Mouse (Mus musculus) heart, postnatal 36 days (tissue): ENCODE data around the gene Unc93b1. TPM values are rescaled to one million over a fixed set of nuclear protein-coding genes. Genes with fewer than 3 reads are reported as not detected.

Experiments used
- total RNA-seq, 2 experiments: library from RNA; stranded (reverse); gene quantifications; 2 replicates each; pipeline ENCODE4 v1.2.3; 2021

The Unc93b1 gene
- total RNA-seq, 2 experiments from 2014 or later, result 16.9 to 20.6 TPM

Other genes starting within 250 kb of the Unc93b1 start
- 10 to 100 TPM; 51.3 to 60.3 TPM for gene Lrp5, start 248.6 kb upstream of the Unc93b1 start, total RNA-seq
- 1 to 10 TPM; 7.3 to 7.5 TPM for gene 1810055G02Rik, start 226.9 kb upstream of the Unc93b1 start, total RNA-seq
- gene Kmt5b, start 167.8 kb upstream of the Unc93b1 start, total RNA-seq, result 10 to 100 TPM; 31.0 to 34.2 TPM
- gene Chka, start 83.4 kb upstream of the Unc93b1 start, total RNA-seq, result 10 to 100 TPM; 10.5 to 11.5 TPM
- gene Tcirg1, start 28.1 kb upstream of the Unc93b1 start, total RNA-seq, result 10 to 100 TPM in 1 of 2 experiments, 1 to 10 TPM in 1; 9.1 to 17.7 TPM
- 100 to 1,000 TPM; 508 to 532 TPM for gene Ndufs8, start 22.4 kb upstream of the Unc93b1 start, total RNA-seq
- 1 to 10 TPM; 1.5 to 1.6 TPM for gene Aldh3b1, start 5.4 kb upstream of the Unc93b1 start, total RNA-seq
- under 1 TPM; 0.38 to 0.56 TPM for gene Aldh3b3, start 23.5 kb downstream of the Unc93b1 start, total RNA-seq
- under 1 TPM in 1 of 2 experiments, not detected in 1; 0.39 TPM for gene Aldh3b2, start 37.1 kb downstream of the Unc93b1 start, total RNA-seq
- 10 to 100 TPM; 22.8 to 24.4 TPM for gene Acy3, start 51.4 kb downstream of the Unc93b1 start, total RNA-seq
- not detected for gene Tbx10, start 57.6 kb downstream of the Unc93b1 start, total RNA-seq
- 100 to 1,000 TPM; 126 to 140 TPM for gene Nudt8, start 65.4 kb downstream of the Unc93b1 start, total RNA-seq
- 1 to 10 TPM; 1.3 to 1.4 TPM for gene Gm49405, start 65.4 kb downstream of the Unc93b1 start, total RNA-seq
- 100 to 1,000 TPM; 174 to 196 TPM for gene Doc2g, start 68.1 kb downstream of the Unc93b1 start, total RNA-seq
- 1,000 to 10,000 TPM; 1,111 to 1,164 TPM for gene Ndufv1, start 77.6 kb downstream of the Unc93b1 start, total RNA-seq
- gene Gstp1, start 102.8 kb downstream of the Unc93b1 start, total RNA-seq, result 100 to 1,000 TPM; 339 to 350 TPM
- 100 to 1,000 TPM; 120 to 124 TPM for gene Gstp2, start 110.8 kb downstream of the Unc93b1 start, total RNA-seq
- gene Gstp3, start 124.4 kb downstream of the Unc93b1 start, total RNA-seq, result not detected
- not detected for gene Cabp2, start 146.4 kb downstream of the Unc93b1 start, total RNA-seq
- gene Cdk2ap2, start 162.0 kb downstream of the Unc93b1 start, total RNA-seq, result 10 to 100 TPM; 35.3 to 39.1 TPM
- 10 to 100 TPM; 20.7 to 22.9 TPM for gene Pitpnm1, start 164.8 kb downstream of the Unc93b1 start, total RNA-seq
- 10 to 100 TPM; 56.8 to 64.0 TPM for gene Aip, start 190.7 kb downstream of the Unc93b1 start, total RNA-seq
- not detected for gene Gpr152, start 204.6 kb downstream of the Unc93b1 start, total RNA-seq
- gene Cabp4, start 208.8 kb downstream of the Unc93b1 start, total RNA-seq, result under 1 TPM in 1 of 2 experiments, not detected in 1; 0.19 TPM
- 10 to 100 TPM; 52.4 to 55.6 TPM for gene Coro1b, start 213.4 kb downstream of the Unc93b1 start, total RNA-seq
- gene Ptprcap, start 218.4 kb downstream of the Unc93b1 start, total RNA-seq, result 1 to 10 TPM; 1.1 to 1.3 TPM
- 10 to 100 TPM; 16.4 to 18.8 TPM for gene Rps6kb2, start 228.2 kb downstream of the Unc93b1 start, total RNA-seq
- gene Carns1, start 240.3 kb downstream of the Unc93b1 start, total RNA-seq, result 10 to 100 TPM; 29.4 to 33.7 TPM